Mouse (Mus musculus) hindbrain, postnatal 0 days (tissue): ENCODE data around the gene Atg10. TPM values are rescaled to one million over a fixed set of nuclear protein-coding genes. Genes with fewer than 3 reads are reported as not detected.

ENCODE experiments used
- ATAC-seq: fragments of 200-750 bp; cut with Nextera tagmentation; 2 replicates; pipeline ENCODE4 v1.8.0; 2017; ENCODE audit warnings: mild to moderate bottlenecking, moderate TSS enrichment, moderate library complexity
- DNase-seq: peaks from one replicate; pipeline ENCODE4 v3.0.0-alpha.2; 2015; ENCODE audit warnings: low spot score
- H3K27ac ChIP-seq: fragments of 300-500 bp; sonication (generic); 2 replicates; pipeline ENCODE4 v1.5.1; 2014; ENCODE audit warnings: mild to moderate bottlenecking
- H3K27me3 ChIP-seq: fragments of 300-500 bp; sonication (generic); 2 replicates; pipeline ENCODE4 v1.6.1; 2014; ENCODE audit warnings: low read length, mixed read lengths; ENCODE audit not compliant: insufficient read depth
- H3K36me3 ChIP-seq: fragments of 300-500 bp; sonication (generic); 2 replicates; pipeline ENCODE4 v1.6.1; 2014; ENCODE audit warnings: low read length, mixed read lengths; ENCODE audit not compliant: insufficient read depth
- H3K4me1 ChIP-seq: fragments of 300-500 bp; sonication (generic); 2 replicates; pipeline ENCODE4 v1.6.1; 2014; ENCODE audit warnings: antibody characterized with exemption, low read length, mixed read lengths; ENCODE audit not compliant: insufficient read depth
- H3K4me2 ChIP-seq: fragments of 300-500 bp; sonication (generic); 2 replicates; pipeline ENCODE4 v1.6.1; 2014; ENCODE audit warnings: low read depth, mild to moderate bottlenecking, low read length, moderate library complexity, mixed read lengths
- H3K4me3 ChIP-seq: fragments of 300-500 bp; sonication (generic); 2 replicates; pipeline ENCODE4 v1.5.1; 2014; ENCODE audit warnings: low read length
- H3K9ac ChIP-seq: fragments of 300-500 bp; sonication (generic); replicated peaks from 2 replicates; pipeline ENCODE4 v1.6.1; 2014; ENCODE audit warnings: mild to moderate bottlenecking, low read length, moderate library complexity, mixed read lengths
- H3K9me3 ChIP-seq: fragments of 300-500 bp; sonication (generic); 2 replicates; pipeline ENCODE4 v1.6.1; 2016; ENCODE audit warnings: low read length, mixed read lengths
- CTCF ChIP-seq: IDR thresholded peaks from 2 replicates; pipeline ENCODE4 v1.5.1; 2016; ENCODE audit warnings: antibody characterized with exemption, control low read depth, low read depth
- WGBS: fragments of 180-500 bp; shearing (Covaris S2); extraction: QIAGEN DNeasy Blood & Tissue Kit; methylation state at CpG from one replicate; pipeline ENCODE4 v1.1.7; 2014; 5-methylcytosine and 5-hydroxymethylcytosine counted together
- polyA plus RNA-seq: library from polyadenylated mRNA; unstranded; fragments of >200 nt; fragmentation: Nextera tagmentation; extraction: Ambion mirVana; gene quantifications from 2 replicates; pipeline ENCODE4 v1.2.1, GENCODE M21; 2015
- total RNA-seq: library from RNA; depleted of rRNA; stranded (reverse); fragments of >200 nt; gene quantifications from 2 replicates; pipeline ENCODE4 v1.2.3, GENCODE M21; 2014

Gene Atg10
- total and polyA plus RNA-seq, 2 experiments from 2014 or later: 5.2 to 13.9 TPM

DNA sequence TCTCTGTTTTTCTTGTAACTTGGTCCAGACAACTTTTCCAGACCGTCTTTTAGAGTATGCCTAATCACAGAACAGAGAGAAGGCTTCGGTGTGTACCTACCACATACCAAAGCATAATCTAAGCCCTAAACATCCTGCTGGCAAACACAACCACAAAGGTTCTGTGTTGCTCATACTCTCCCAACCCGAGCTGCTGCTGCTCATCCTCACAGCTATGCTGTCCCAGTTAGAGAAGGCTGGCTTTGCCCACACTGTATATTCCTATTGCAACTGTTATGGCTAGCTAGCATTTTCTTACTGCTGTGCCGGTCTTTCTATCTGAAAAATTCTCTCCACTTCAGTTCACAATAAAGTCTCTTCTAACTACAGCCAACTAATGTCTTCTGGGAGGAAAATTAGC lies 254.8 kb downstream of the Atg10 start:
- no peaks in the 10 kb centered on the region for H3K36me3 ChIP-seq
- H3K9ac ChIP-seq: no peak overlapping the region
- H3K9me3 ChIP-seq: no peaks in the 10 kb centered on the region
- ATAC-seq: no peak
- H3K4me1 ChIP-seq: peaks cover 4% of the 10 kb centered on the region; the same call in 1 of the 2 replicates
- TF ChIP-seq CTCF: no peak
- no peak for DNase-seq
- no peak overlapping the region for H3K27ac ChIP-seq
- no peak overlapping the region for H3K4me2 ChIP-seq
- 77% methylated on average over 4 of the region's 4 CpGs for WGBS
- H3K27me3 ChIP-seq: no peaks in the 10 kb centered on the region
- no peak overlapping the region for H3K4me3 ChIP-seq

- Histone ChIP-seq H3K27ac (no peak overlapping the region), H3K27me3 (no peaks in the 10 kb centered on the region), H3K9ac (no peak overlapping the region), H3K4me2 (no peak overlapping the region), H3K9me3 (no peaks in the 10 kb centered on the region), H3K4me1 (no peaks in the 10 kb centered on the region), H3K36me3 (no peaks in the 10 kb centered on the region), H3K4me3 (no peak overlapping the region)
- 2% methylated on average over 4 of the region's 4 CpGs for WGBS
- ATAC-seq: peak; percentile 94
- DNase-seq: peak; percentile 91
- TF ChIP-seq CTCF: peak; percentile 90
These were observed 256.3 kb downstream of the Atg10 start for GRCm38 (mm10) chr13:90967422-90967821.

DNA sequence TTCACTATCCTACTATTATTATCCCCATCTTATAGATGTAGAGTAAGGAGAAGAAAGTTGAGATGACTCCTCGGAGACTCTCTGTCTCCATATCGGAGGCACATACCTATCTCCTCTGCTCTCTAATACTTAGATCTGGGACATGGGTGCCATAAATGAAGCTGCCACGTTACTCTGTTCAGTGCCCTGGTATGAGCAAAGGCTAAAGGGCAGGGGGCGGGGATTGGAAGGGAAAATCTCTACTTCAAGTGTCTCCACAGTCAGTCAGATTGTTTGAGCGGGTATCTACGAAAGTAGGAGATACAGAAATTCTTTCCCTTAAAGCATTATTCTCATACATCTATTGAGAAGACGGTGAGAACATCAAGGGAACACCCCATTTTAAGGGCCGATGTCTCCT lies 257.8 kb downstream of the Atg10 start:
- no peak for TF ChIP-seq CTCF
- ATAC-seq (no peak), DNase-seq (no peak)
- Histone ChIP-seq H3K27ac (no peak overlapping the region), H3K9me3 (no peaks in the 10 kb centered on the region), H3K36me3 (no peaks in the 10 kb centered on the region), H3K4me3 (no peak overlapping the region), H3K27me3 (no peaks in the 10 kb centered on the region), H3K9ac (no peak overlapping the region), H3K4me2 (no peak overlapping the region), H3K4me1 (no peaks in the 10 kb centered on the region)
- WGBS: 85% methylated on average over 8 of the region's 8 CpGs

- H3K4me2 ChIP-seq: no peak overlapping the region
- WGBS: 42% methylated on average over 4 of the region's 4 CpGs
These were observed 259.3 kb downstream of the Atg10 start for GRCm38 (mm10) chr13:90964511-90964910.

GRCm38 (mm10) chr13:90962836-90963760 lies 260.7 kb downstream of the Atg10 start:
- ATAC-seq: no peak

More at GRCm38 (mm10) chr13:90964511-90964910, 259.3 kb downstream of the Atg10 start:
- Histone ChIP-seq H3K9ac (no peak overlapping the region), H3K36me3 (no peaks in the 10 kb centered on the region), H3K4me1 (no peaks in the 10 kb centered on the region), H3K27me3 (no peaks in the 10 kb centered on the region), H3K9me3 (no peaks in the 10 kb centered on the region), H3K4me3 (no peak overlapping the region), H3K27ac (no peak overlapping the region)
- no peak for ATAC-seq
- no peak for DNase-seq
- TF ChIP-seq CTCF: no peak

DNA sequence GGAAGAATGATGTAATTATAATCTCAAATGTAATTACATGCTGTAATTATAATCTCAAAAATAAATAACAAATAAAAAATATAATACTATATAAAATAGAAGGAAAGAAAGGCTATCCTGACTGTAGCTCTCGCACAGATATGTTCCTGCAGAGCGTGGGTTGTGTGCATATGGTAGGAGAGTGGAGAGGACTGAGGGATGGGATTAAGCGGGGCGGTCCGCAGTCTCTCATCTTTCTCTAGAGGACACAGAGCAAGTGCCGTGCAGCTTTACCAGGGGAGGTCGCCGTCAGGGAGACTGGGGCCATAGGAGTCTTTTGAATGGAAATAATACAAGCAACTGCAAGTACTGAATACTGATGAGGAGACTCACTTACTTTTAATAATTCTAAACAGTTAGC lies 263.2 kb downstream of the Atg10 start:
- Histone ChIP-seq H3K4me1 (no peaks in the 10 kb centered on the region), H3K4me2 (no peak overlapping the region), H3K27me3 (no peaks in the 10 kb centered on the region), H3K9me3 (0 out of 2 replicates have a peak, but pooled peaks cover 2% of the 10 kb centered on the region), H3K9ac (no peak overlapping the region), H3K36me3 (no peaks in the 10 kb centered on the region), H3K27ac (no peak overlapping the region), H3K4me3 (no peak overlapping the region)
- DNase-seq (no peak), ATAC-seq (no peak)
- TF ChIP-seq CTCF: no peak
- WGBS: 53% methylated on average over 8 of the region's 8 CpGs

More at GRCm38 (mm10) chr13:90962836-90963760, 260.7 kb downstream of the Atg10 start:
- H3K27me3 ChIP-seq: no peaks in the 10 kb centered on the region
- DNase-seq: no peak
- H3K4me1 ChIP-seq: no peaks in the 10 kb centered on the region
- TF ChIP-seq CTCF: no peak
- H3K4me3 ChIP-seq: no peak overlapping the region
- WGBS: 70% methylated on average over 10 of the region's 10 CpGs
- H3K4me2 ChIP-seq: no peak overlapping the region
- no peak overlapping the region for H3K27ac ChIP-seq
- no peaks in the 10 kb centered on the region for H3K9me3 ChIP-seq
- H3K9ac ChIP-seq: no peak overlapping the region
- H3K36me3 ChIP-seq: no peaks in the 10 kb centered on the region

DNA sequence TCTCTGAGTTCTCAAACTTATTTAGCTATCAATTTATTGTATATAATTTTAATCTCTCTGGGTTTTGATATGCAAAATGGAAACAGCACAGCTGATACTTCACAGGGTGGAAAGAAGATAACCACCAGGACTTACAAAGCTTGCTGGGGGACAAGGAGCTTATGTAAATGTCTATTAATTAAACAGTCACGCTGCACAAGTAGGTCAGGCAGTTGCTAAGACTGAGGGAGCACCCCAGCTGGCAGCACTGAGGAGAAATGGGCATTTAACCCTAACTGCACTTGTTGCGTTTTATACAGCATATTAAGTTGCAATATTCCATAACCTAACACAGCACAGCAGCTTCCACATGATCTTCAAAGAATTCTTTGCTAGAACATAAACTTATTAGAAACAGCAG lies 264.9 kb downstream of the Atg10 start:
- Histone ChIP-seq H3K27me3 (no peaks in the 10 kb centered on the region), H3K4me1 (no peaks in the 10 kb centered on the region), H3K9me3 (0 out of 2 replicates have a peak, but pooled peaks cover 2% of the 10 kb centered on the region), H3K9ac (no peak overlapping the region), H3K27ac (no peak overlapping the region), H3K36me3 (no peaks in the 10 kb centered on the region), H3K4me2 (no peak overlapping the region), H3K4me3 (no peak overlapping the region)
- 22% methylated on average over 2 of the region's 2 CpGs for WGBS
- ATAC-seq: peak; percentile 51; the same call in 1 of the 2 replicates
- TF ChIP-seq CTCF: no peak
- no peak for DNase-seq
